7 mouse cellular contexts compared by ENCODE assay signal in genomic region chr3:144380921-144381320, GRCm38 (mm10).
DNase-seq lines count a peak whose midpoint lies in the region; ATAC-seq and TF ChIP-seq lines count a peak whose summit lies in the region.

No protein-coding gene starts in this region.

- peak overlapping the region; percentile 14; the same call in 1 of the 2 replicates for H3K4me3 ChIP-seq in hindbrain, postnatal 0 days (ENCODE audit: low read length)
- peak overlapping the region; percentile 42 for H3K4me3 ChIP-seq in midbrain, embryonic 10.5 days

- H3K9me3 ChIP-seq in hindbrain, postnatal 0 days (ENCODE audit: low read length) = no peaks in the 10 kb centered on the region
- H3K9me3 ChIP-seq in midbrain, embryonic 10.5 days (replicated peaks) = no peaks in the 10 kb centered on the region

- H3K4me2 ChIP-seq in hindbrain, postnatal 0 days (ENCODE audit: low read depth, low read length) = peak overlapping the region; percentile 46

- intact Hi-C loops in left cerebral cortex, postnatal 4 days (cut with DNase I) = no loop called here

- no peaks in the 10 kb centered on the region for H3K36me3 ChIP-seq in hindbrain, postnatal 0 days (ENCODE audit: insufficient read depth, low read length)
- no peaks in the 10 kb centered on the region for H3K36me3 ChIP-seq in midbrain, embryonic 10.5 days

- peaks cover 4% of the 10 kb centered on the region; the same call in 1 of the 2 replicates for H3K4me1 ChIP-seq in hindbrain, postnatal 0 days (ENCODE audit: insufficient read depth, low read length)
- peaks cover 33% of the 10 kb centered on the region for H3K4me1 ChIP-seq in midbrain, embryonic 10.5 days

- ATAC-seq in hindbrain, postnatal 0 days = peak; percentile 93

- 0 out of 2 replicates have a peak overlapping the region, but pooled peaks have one; percentile 17 for H3K9ac ChIP-seq in hindbrain, postnatal 0 days (replicated peaks; ENCODE audit: low read length)

- whole genome bisulfite sequencing in hindbrain, postnatal 0 days = 5% methylated on average over 18 of the region's 18 CpGs
- 1% methylated on average over 18 of the region's 18 CpGs for WGBS in midbrain, embryonic 10.5 days

- TF ChIP-seq CTCF in hindbrain, postnatal 0 days (IDR thresholded peaks at IDR 0.05; ENCODE audit: low read depth) = peak; percentile 83

- H3K27ac ChIP-seq in hindbrain, postnatal 0 days = no peak overlapping the region
- H3K27ac ChIP-seq in midbrain, embryonic 10.5 days (replicated peaks) = peak overlapping the region; percentile 55

- peak; percentile 59 for DNase-seq in T-cell, adult 2 months (ENCODE audit: low spot score)
- DNase-seq in cerebellum, postnatal 25 days = peak; percentile 27 to 64
- peak; percentile 56 to 57 for DNase-seq in gastrocnemius, adult 8-10 months (ENCODE audit: low spot score in 2 of 2)
- DNase-seq in hindbrain, postnatal 0 days (ENCODE audit: low spot score) = peak; percentile 81
- DNase-seq in left cerebral cortex, postnatal 4 days = peak; percentile 74
- peak; percentile 84 for DNase-seq in midbrain, embryonic 10.5 days (ENCODE audit: low spot score)
- DNase-seq in skeletal muscle tissue, adult 2 months (ENCODE audit: low read depth, low spot score) = peak; percentile 56

- no peaks in the 10 kb centered on the region for H3K27me3 ChIP-seq in hindbrain, postnatal 0 days (ENCODE audit: insufficient read depth, low read length)
- no peaks in the 10 kb centered on the region for H3K27me3 ChIP-seq in midbrain, embryonic 10.5 days (ENCODE audit: low read depth, poor library complexity, severe bottlenecking)
